Mouse (Mus musculus): ENCODE data around the gene Ucn. TPM values are rescaled to one million over a fixed set of nuclear protein-coding genes. Genes with fewer than 3 reads are reported as not detected.

The Ucn gene
- total RNA-seq (2018; cell fraction: chromatin; rRNA removed), result not detected
- not detected for total RNA-seq (2018; cell fraction: cytosol; rRNA removed)
- total RNA-seq (2018; cell fraction: nucleus; rRNA removed), result not detected
- polyA plus RNA-seq (2018), result not detected in 3 replicates

GRCm38 (mm10) chr5:31138241-31138967 is at the start of gene Ucn:
Gene Ucn, minus strand, starts transcription at chr5:31138829.
- 5% methylated on average over 51 of the region's 52 CpGs for WGBS (ENCODE audit: missing documents)
- Histone ChIP-seq H3K4me3 (ENCODE audit: inconsistent target) (no peak within 1 kb of the TSS), H3K36me3 (ENCODE audit: inconsistent target) (peaks cover 13% of the 10 kb centered on the region), H3K79me2 (ENCODE audit: inconsistent target) (no peaks in the 10 kb centered on the region), H3K27ac (no peak within 1 kb of the TSS)

DNA sequence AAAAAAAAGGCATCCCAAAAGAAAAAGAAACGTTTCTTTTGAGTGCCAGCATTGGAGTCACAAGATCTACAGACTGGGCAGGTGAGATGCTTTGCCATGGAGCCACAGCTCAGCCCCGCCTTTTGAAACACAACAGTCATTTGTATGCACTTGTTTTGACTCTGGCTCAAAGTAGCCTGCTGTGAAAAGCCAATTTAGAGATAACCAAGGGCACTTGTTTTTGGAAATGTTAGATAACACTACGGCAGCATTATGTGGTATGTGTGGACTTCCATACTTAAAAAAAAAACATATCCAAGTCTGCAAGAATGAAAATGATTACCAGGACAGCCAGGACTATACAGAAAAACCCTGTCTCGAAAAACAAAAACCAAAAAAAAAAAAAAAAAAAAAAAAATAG is 45.0 kb upstream of the Ucn start:
- H3K4me3 ChIP-seq (ENCODE audit: inconsistent target), result no peak overlapping the region
- peaks cover 10% of the 10 kb centered on the region for H3K79me2 ChIP-seq (ENCODE audit: inconsistent target)
- H3K36me3 ChIP-seq (ENCODE audit: inconsistent target), result peaks cover 7% of the 10 kb centered on the region
- 85% methylated on average over 4 of the region's 4 CpGs for WGBS (ENCODE audit: missing documents)
- no peak overlapping the region for H3K27ac ChIP-seq

DNA sequence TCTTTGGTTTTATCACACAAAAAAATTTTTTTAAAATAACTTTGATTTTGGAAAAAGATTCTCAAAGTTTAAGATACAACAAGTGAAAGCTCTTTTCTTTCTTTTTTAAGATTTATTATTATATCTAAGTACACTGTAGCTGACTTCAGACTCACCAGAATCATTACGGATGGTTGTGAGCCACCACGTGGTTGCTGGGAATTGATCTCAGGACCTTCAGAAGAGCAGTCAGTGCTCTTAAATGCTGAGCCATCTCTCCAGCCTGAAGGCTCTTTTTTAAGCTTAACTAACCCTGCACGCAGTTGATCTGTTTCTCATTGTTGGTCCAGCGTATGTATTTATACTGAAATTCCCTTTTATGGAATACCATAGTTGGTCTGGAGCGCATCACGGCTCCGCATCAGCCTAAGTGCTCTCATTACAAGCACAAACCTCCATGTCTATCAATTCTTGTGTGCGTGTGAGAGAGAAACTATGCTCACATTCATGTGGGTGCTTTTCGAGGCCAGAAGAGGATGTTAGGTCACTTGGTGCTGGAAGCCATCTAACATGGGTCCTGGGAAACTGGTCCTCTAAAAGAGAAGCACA is 42.6 kb upstream of the Ucn start:
- 94% methylated on average over 9 of the region's 9 CpGs for WGBS (ENCODE audit: missing documents)
- H3K36me3 ChIP-seq (ENCODE audit: inconsistent target), result no peaks in the 10 kb centered on the region
- H3K4me3 ChIP-seq (ENCODE audit: inconsistent target), result peak overlapping the region; percentile 100; the same call in 1 of the 2 replicates

GRCm38 (mm10) chr5:31179766-31180630 is 41.4 kb upstream of the Ucn start, which contains the start of the genes Gm29609 and Gtf3c2:
Gene Gm29609, minus strand, starts transcription at chr5:31179911.
Gene Gtf3c2, minus strand, starts transcription at chr5:31180144.
- H3K36me3 ChIP-seq (ENCODE audit: inconsistent target), result no peaks in the 10 kb centered on the region
- 1% methylated on average over 57 of the region's 59 CpGs for WGBS (ENCODE audit: missing documents)

More for the DNA sequence above, 42.6 kb upstream of the Ucn start:
- peaks cover 34% of the 10 kb centered on the region for H3K79me2 ChIP-seq (ENCODE audit: inconsistent target)
- H3K27ac ChIP-seq, result peak overlapping the region; percentile 85

DNA sequence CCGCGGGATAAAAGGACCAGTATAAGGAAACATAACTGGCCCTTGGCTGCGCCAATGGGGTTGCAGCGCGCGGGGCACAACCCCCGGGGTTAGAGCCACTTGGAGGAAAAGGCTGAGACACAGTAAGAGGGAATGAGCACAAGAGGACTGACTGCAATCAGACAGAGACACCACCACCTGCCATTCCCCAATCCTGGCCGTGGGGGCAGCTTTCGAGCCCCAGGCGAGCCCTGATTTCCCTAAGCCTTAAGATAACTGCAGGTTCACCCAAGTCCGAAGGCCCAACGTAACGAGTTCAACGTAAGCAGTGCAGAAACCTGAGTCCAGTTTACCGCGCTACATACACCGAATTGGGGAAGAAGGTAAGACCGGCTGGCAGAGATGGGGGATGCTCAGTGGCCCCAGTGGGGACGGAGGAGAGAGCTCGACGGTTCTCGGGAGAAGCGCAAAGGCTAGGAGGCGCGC is 40.7 kb upstream of the Ucn start:
- H3K79me2 ChIP-seq (ENCODE audit: inconsistent target), result peaks cover 53% of the 10 kb centered on the region
- peak overlapping the region; percentile 85 for H3K27ac ChIP-seq
- under 1% methylated on average over 25 of the region's 25 CpGs for WGBS (ENCODE audit: missing documents)
- H3K4me3 ChIP-seq (ENCODE audit: inconsistent target), result peak overlapping the region; percentile 100
- H3K36me3 ChIP-seq (ENCODE audit: inconsistent target), result no peaks in the 10 kb centered on the region

More at GRCm38 (mm10) chr5:31179766-31180630, 41.4 kb upstream of the Ucn start, which contains the start of the genes Gm29609 and Gtf3c2:
- Histone ChIP-seq H3K4me3 (ENCODE audit: inconsistent target) (peak within 1 kb of the TSS; percentile 100), H3K27ac (peak within 1 kb of the TSS; percentile 85), H3K79me2 (ENCODE audit: inconsistent target) (peaks cover 46% of the 10 kb centered on the region)

DNA sequence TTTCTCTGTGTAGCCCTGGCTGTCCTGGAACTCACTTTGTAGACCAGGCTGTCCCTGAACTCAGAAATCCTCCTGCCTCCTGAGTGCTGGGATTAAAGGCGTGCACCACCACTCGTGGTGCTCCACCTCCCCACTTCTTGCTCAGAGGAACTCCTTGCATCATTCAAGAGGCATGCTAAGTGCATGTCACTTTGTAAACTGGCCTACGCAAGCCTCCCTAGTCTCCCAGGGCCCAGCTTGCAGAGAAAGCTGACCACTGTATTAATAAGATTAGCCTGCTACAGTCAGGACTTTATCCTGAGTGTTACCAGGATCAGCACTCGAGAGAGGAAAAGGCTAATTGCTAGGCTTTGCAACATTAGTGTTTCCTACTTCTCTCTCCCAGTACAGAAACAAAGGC is 30.0 kb upstream of the Ucn start:
- 96% methylated on average over 4 of the region's 4 CpGs for WGBS (ENCODE audit: missing documents)
- Histone ChIP-seq H3K27ac (no peak overlapping the region), H3K79me2 (ENCODE audit: inconsistent target) (peaks cover 4% of the 10 kb centered on the region; the same call in 1 of the 2 replicates), H3K4me3 (ENCODE audit: inconsistent target) (no peak overlapping the region), H3K36me3 (ENCODE audit: inconsistent target) (peaks cover 84% of the 10 kb centered on the region)

GRCm38 (mm10) chr5:31164878-31165277 is 26.2 kb upstream of the Ucn start:
- H3K4me3 ChIP-seq (ENCODE audit: inconsistent target), result no peak overlapping the region
- H3K27ac ChIP-seq, result no peak overlapping the region
- H3K79me2 ChIP-seq (ENCODE audit: inconsistent target), result no peaks in the 10 kb centered on the region
- peaks cover 83% of the 10 kb centered on the region for H3K36me3 ChIP-seq (ENCODE audit: inconsistent target)
- WGBS (ENCODE audit: missing documents), result 100% methylated on average over 1 of the region's 1 CpGs

DNA sequence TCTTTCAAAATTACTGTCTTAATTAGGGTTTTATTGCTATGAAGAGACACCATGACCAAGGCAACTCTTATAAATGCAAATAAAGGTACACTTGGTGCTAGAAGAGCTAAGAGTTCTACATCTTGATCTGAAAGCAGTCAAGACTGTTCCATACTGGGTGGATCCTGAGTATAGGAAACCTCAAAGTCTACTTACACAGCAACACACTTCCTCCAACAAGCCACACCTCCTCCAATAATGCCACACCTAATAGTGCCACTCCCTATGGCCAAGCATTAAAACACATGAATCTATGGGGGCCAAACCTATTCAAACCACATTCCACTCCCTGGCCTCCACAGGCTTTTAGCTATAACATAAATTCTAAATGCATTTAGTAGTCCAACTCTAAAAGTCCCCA is 23.8 kb upstream of the Ucn start:
- Histone ChIP-seq H3K4me3 (ENCODE audit: inconsistent target) (no peak overlapping the region), H3K27ac (no peak overlapping the region), H3K36me3 (ENCODE audit: inconsistent target) (peaks cover 83% of the 10 kb centered on the region), H3K79me2 (ENCODE audit: inconsistent target) (no peaks in the 10 kb centered on the region)

- Histone ChIP-seq H3K27ac (peak within 1 kb of the TSS; percentile 55), H3K79me2 (ENCODE audit: inconsistent target) (peaks cover 21% of the 10 kb centered on the region), H3K4me3 (ENCODE audit: inconsistent target) (peak within 1 kb of the TSS; percentile 88), H3K36me3 (ENCODE audit: inconsistent target) (peaks cover 29% of the 10 kb centered on the region)
- 1% methylated on average over 19 of the region's 19 CpGs for WGBS (ENCODE audit: missing documents)
These were observed 15.5 kb upstream of the Ucn start, which contains the start of gene Mpv17 for GRCm38 (mm10) chr5:31154152-31154553. Gene Mpv17, minus strand, starts transcription at chr5:31154251.

DNA sequence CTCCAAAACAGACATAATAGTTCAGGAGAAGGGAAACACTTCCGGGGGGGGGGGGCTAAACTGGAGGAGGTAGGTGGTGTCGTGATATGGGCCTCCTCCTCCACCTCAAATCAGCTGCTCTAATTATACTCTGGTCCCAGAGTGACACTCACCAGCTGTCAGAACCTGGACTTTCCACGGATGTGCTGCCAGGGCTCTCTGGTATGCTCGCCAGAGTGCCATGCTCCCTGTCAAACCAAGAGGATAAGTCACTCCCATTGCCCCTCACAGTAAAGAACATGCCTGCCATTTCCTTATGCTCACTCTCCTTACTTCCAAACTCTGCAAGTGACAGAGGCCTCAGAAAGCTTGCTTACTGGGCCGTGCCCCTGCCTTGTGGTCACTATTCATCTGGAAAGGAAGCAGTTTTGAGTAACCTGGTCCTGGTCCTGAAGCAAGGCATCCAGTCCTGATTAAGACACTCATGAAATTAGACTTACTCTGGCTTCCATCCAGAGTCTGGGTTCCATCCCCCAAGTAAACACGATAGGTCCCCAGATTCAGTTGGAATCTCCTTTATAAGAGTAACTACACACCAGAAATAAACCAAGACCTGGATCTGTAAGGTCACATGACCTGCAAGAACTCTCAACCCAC is 15.0 kb upstream of the Ucn start:
- Histone ChIP-seq H3K27ac (peak overlapping the region; percentile 55), H3K79me2 (ENCODE audit: inconsistent target) (peaks cover 21% of the 10 kb centered on the region), H3K36me3 (ENCODE audit: inconsistent target) (peaks cover 24% of the 10 kb centered on the region), H3K4me3 (ENCODE audit: inconsistent target) (peak overlapping the region; percentile 88)
- 44% methylated on average over 6 of the region's 6 CpGs for WGBS (ENCODE audit: missing documents)

DNA sequence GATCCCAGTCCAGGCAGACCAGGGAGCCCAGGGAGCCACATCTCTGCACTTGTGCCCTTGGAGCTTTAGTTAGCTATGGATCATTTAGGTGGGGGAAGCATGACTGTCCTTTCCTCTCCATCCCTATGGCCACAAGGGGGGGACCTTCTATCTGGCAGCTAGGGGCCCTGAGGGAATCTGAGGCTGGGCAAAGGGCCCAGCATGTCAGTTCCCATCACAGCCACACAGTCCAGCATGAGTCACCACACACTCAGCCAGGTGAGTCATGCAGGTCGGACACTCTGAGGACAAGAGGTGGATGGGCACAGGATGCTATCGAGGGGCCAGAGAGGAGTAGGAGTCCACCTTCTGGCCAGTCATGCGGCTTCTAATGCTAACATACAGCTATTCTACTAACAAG is 13.1 kb upstream of the Ucn start:
- WGBS (ENCODE audit: missing documents), result 91% methylated on average over 3 of the region's 3 CpGs
- Histone ChIP-seq H3K79me2 (ENCODE audit: inconsistent target) (peaks cover 21% of the 10 kb centered on the region), H3K36me3 (ENCODE audit: inconsistent target) (peaks cover 7% of the 10 kb centered on the region), H3K4me3 (ENCODE audit: inconsistent target) (no peak overlapping the region), H3K27ac (no peak overlapping the region)

DNA sequence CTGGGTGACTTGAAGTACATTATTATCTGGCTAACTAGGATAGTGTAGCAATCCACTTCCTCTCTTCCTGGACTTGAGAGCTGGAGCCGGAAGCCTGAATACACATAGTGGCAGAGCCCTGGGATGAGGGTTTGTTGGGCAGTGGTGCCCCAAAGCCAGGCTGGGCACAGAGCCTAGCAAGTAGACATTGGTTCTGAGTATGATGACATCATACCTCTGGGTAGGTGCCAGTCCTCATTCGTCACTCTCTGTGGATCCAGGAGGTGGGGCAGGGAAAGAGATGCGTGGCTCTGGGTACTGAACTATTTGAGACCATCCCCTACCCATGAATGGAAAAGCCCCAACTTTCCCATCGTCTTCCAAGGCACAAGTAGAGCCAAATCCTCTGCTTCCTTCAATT is 11.2 kb upstream of the Ucn start:
- H3K27ac ChIP-seq, result no peak overlapping the region
- H3K36me3 ChIP-seq (ENCODE audit: inconsistent target), result peaks cover 22% of the 10 kb centered on the region
- peaks cover 21% of the 10 kb centered on the region for H3K79me2 ChIP-seq (ENCODE audit: inconsistent target)
- WGBS (ENCODE audit: missing documents), result 98% methylated on average over 4 of the region's 4 CpGs
- H3K4me3 ChIP-seq (ENCODE audit: inconsistent target), result no peak overlapping the region

- WGBS (ENCODE audit: missing documents), result 20% methylated on average over 9 of the region's 9 CpGs
- H3K27ac ChIP-seq, result no peak overlapping the region
- peaks cover 17% of the 10 kb centered on the region for H3K36me3 ChIP-seq (ENCODE audit: inconsistent target)
- H3K4me3 ChIP-seq (ENCODE audit: inconsistent target), result no peak overlapping the region
- H3K79me2 ChIP-seq (ENCODE audit: inconsistent target), result no peaks in the 10 kb centered on the region
These were observed 368 bp upstream of the Ucn start for GRCm38 (mm10) chr5:31138968-31139425.

- Histone ChIP-seq H3K4me3 (ENCODE audit: inconsistent target) (no peak overlapping the region), H3K27ac (no peak overlapping the region), H3K79me2 (ENCODE audit: inconsistent target) (no peaks in the 10 kb centered on the region), H3K36me3 (ENCODE audit: inconsistent target) (peaks cover 9% of the 10 kb centered on the region)
- 10% methylated on average over 13 of the region's 13 CpGs for WGBS (ENCODE audit: missing documents)
These were observed 971 bp downstream of the Ucn start for GRCm38 (mm10) chr5:31137658-31138057.
